Mouse (Mus musculus) heart, adult 18-20 months (tissue): Measurements from ENCODE around the gene Pkhd1. TPM values are rescaled to one million over a fixed set of nuclear protein-coding genes. Genes with fewer than 3 reads are reported as not detected.
"Not testable (repeated sequence)": the region's sequence is repeated elsewhere in the genome, so short reads cannot be mapped to it uniquely, and the experiment has no call there.

Source experiments
- DNase-seq, 2 experiments: peaks; one replicate each; pipeline ENCODE4 v3.0.0; 2021 to 2022; ENCODE audit warnings: mixed read lengths in 1 of 2
- total RNA-seq, 2 experiments: library from RNA; stranded (reverse); gene quantifications; 2 replicates each; pipeline ENCODE4 v1.2.3; 2021

Gene Pkhd1
- total RNA-seq, 2 experiments from 2014 or later: not detected

DNA sequence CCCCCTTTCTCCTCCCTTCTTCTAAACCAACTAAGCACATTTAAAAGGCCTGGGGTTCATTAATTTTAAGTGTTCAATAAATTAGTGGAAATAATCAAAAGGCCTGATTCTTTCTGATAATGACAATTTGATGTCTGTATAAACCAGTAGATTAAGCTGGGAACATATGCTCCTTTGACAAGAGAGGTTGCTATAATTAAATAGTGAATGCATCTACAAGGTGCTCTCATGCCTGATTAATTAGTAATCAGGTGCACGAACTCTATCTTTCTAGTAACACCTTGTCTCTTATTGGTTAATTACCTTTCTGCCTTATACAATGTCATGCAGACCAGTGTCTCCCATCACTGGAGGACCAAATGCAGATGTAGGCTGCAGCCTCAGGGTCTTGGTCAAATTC is 329.2 kb downstream of the Pkhd1 start:
- no peak for DNase-seq

DNA sequence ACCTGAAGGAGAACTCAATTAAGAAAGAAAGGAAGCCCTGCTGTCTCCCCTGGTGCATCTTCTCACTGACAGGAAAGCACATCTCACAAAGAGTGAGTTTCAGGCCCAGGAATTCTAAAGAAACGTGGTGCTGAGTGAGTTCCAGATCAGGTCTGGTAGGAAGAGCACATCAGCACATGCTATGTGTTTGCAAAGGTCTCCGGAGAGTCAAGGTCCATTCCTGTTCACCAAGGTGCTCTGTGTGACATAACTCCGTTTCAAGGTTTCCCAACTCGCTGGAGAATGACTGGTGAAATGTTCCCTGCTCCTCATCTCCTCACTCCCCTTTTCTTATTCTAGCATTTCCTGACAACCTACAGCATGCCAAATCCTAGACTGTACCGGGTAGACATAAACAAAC is 357.5 kb downstream of the Pkhd1 start:
- DNase-seq: no peak

DNA sequence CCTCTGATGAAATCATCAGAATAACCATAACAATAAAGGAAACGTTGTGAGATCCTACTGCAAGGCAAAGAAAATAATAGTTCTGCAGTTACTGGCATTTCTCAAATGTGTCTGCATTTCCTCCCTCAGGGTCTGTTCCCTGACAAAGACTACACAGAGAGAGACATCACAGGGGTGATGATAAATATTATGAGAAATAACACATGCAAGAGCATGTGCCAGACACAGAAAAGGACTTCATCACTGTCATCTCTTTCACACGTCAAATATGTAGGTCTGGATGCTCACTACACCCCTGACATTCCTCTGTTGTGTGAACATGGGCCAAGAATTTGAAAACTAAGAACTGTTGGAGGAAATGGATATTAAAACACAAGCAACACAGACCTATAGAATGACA is 369.7 kb downstream of the Pkhd1 start:
- no peak for DNase-seq

DNA sequence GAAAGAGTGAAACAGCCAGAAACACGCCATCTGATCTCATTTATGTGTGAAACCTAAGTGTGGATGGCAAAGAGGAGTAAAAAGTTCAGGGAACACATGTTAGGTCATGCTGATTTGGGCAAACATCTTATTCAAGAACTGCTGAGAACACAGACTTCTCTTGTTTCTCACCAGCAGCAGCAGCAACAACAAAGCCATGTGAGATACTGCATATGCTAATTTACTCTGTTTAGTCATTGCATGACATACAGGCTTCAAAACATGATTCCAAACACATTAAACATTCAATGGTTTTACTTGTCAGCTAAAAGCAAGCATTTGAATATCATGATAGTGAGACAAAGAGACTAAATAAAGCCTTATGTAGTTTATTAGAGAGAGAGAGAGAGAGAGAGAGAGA is 401.2 kb downstream of the Pkhd1 start:
- no peak for DNase-seq

DNA sequence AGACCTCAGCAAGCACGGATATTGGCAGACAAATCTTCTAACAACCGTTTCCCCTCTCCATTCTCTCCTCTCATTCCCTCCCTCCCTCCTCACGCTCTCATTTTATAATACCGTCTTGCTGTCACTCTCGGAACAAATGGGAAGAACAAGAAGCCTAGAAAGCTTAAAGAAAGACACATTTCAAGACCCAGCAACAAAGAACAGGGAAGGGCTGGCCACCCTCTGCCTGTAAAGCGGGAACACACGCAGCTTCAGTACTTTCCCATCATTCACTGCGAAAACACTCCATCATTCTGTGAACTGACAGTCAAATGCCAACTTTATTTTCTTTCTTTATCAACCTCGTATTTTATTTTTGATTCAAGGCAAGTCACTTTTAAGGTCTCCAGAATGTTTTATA is 427.4 kb downstream of the Pkhd1 start:
- DNase-seq: no peak

DNA sequence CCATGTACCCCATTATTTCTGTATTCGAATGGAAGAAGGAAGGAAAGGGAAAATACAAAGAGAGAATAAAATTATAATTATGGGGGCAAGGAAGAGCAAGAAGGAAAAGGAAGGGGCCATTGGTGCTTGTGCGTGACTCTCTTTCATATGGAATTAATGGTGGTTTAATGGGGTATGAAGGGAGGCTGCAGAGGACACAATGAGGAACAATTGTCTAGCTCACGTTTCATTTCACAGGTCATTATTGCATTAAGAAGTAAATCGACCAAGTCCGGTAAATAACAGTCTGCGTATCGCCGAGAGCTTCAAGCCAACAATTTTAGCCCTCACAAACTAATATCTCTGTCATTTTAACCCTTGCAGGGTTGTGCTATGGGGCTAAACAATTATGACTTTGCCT is 437.7 kb downstream of the Pkhd1 start:
- DNase-seq: no peak

DNA sequence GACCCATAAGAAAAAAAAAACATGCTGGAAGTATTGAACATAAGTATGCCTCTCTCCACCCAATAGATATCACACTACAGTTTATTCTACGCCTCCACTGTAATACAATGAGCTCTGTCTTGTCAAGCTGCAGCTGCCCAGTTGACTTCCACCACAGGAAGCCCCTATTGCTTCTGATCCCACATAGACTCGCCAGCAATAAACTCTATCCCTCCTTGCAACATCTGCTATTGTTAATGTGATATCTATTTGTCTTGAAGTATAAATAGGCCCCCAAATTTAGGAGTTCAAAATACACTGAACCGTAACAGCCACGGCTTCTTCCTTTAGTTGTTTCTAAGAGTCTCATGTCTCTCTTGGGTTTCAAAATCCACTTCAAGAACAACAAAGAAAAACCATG is 446.7 kb downstream of the Pkhd1 start:
- DNase-seq: no peak

DNA sequence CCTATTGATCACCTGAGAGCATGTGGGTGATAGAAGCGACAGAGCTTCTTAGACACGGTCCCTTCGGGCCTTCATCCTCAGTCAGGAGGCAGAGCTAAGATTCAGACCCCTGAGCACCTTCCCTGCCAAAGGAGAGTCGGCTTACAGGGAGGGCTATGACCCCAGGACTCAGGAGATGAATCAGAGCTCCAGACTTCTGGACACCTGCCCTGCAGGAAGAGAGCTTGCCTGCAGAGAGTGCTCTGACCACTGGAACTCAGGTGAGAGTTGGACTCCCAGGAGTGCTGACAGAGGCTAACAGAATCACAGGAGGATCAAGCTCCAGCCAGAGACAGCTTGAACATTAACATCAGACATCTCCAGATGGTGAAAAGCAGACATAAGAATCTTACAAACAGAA is 467.2 kb downstream of the Pkhd1 start:
- DNase-seq: not testable (repeated sequence)

DNA sequence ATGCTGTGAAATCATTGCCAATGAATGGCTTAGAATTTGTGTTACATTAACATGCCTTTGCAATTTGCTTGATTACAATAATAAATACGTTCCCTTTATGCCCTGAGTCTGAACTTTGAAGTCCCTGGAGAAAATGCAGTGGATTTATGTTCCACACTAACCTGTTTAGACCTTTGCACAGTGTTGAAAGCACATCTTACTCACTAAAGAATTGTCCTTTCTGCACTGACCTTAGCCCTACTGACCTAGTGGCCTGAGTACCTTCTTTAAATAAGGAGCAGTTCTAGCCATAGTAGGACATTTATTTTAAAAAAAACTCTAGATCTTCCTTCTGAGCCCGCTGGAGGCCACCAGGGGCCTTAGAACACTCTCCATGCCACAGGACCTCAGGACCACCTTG is 467.8 kb downstream of the Pkhd1 start:
- DNase-seq: no peak

DNA sequence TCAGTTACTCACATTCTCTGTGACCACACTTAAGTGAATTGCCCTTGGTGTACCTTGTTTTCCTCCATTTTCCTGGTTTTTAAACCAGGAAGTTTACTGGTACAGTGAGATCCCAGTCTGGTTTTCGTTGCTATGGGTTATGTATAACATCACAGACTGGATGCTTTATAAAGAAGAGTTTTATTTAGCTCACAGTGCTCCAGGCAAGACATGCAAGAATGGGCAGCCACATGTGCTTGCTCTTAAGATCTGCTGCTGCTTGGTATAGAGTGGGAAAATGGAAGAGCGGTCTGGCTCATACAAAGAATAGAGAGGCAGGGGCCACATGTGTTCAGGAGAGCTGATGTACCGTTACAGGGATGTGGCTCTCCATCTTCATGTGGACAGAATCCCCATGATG is 481.7 kb downstream of the Pkhd1 start:
- no peak for DNase-seq

DNA sequence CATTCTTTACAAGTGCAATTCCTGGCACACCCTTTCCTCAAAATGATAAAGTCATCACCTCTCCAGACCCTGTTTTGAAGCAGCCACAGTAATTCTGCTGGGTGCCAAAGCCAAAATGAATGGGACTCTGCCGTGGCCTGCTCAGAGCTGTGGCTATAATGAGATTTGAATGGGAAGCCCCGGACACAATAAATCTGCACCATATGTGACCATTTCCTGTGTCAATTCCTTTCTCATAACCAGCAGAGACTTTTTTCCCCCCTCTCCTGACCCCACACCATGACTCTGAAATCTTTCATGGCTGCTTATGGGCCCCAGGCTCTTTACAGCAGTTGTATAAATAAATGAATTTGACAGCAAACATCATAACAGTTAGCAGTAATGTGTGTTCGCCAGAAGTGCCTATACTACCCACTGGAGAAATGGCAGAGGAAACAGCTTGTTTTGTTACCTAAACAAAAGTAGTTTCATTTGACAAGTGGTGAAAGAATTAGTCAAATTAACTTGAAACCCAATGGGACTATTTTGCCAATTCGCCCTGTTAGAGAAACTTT is 482.7 kb downstream of the Pkhd1 start:
- DNase-seq: no peak

DNA sequence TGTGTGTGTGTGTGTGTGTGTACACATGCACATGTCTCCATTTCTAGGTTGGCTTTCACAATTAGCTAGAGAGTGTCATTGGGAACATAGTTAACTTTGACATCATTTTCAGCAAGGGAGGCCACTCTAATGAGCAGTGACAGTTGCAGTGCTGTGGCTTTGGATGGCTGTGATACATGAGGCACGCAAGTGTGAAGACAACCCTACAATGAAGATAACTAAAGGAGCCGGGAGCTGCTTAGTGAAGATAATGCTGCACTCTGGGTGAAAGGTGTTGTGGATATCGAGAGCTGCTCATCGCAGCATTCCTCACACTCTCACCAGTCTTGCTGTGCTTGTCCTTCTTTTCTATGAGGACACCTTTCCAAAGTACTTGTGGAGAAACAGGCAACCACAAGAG is 484.2 kb downstream of the Pkhd1 start:
- DNase-seq: no peak

DNA sequence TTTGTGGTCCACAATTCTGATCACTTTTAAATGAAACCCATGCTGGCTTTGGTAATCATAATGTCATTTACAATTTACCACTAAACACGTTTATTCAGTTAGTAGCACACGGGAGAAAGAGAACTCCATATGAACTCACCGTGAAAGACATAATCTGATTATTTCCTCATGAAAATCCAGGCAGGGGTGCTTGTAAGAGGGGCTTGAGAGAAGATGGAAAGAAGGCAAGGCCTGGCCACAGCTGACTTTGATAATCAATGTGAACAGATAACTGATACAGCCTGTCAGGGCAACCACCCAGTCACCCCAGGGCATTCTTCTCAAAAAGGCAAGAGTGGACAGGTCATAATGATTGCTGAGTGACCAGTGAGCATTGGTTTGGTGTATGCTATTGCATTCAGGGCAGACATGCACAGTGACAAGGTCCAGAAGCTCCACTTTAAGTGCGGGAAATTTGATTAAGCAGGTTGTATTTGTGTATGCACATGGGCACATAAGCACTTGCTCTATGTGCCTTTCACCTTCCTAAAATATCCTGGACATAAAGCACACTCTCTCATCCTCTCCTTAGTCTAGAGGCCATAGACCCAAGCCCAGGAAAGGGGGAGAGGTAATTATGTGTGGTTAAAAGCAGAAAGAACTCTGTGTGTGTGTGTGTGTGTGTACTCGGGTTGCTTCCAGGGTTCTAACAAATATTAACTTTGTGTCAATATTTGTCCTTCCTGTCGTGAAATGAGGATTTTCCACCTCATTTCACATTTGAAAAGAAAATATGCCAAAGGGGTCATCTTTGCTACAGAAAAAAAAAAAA is 485.9 kb downstream of the Pkhd1 start:
- no peak for DNase-seq

DNA sequence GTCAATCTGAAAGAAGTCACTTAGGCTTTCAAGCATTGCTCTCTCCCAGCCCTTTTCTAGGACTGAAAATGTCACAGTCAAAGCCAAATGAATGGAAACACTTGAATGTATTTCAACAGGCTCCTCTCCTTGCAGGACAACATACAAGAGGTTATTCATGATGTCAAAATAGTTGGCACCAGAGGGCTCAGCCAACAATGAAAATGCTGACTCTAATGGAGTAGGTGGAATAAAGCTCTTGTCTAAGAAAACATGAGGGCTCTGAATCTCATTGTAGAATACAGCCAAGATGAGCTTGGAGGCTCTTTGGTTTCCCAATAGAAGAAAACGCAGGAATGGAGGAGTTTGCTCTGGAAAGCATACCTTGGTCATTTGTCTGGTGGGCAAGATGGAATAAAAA is 500.5 kb downstream of the Pkhd1 start:
- no peak for DNase-seq

DNA sequence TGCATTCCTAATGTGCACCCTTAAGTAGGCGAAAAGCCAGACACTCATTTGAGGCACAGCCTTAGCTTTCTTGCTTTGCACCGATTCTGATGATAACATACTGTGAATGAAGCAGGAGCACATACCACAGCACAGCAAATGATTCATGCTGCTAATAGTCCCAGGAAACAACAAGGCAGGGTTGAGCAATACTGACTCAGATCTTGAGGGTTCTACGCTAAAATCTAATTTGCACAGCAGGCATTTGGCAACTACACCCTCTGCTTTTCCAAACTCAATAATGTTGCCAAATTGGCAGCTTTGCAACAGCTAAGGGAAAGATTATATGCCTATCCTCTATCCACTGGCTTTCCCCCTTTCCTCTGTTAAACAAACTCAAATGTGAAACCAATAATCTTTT is 548.1 kb downstream of the Pkhd1 start:
- DNase-seq: peak; percentile 13 to 44

DNA sequence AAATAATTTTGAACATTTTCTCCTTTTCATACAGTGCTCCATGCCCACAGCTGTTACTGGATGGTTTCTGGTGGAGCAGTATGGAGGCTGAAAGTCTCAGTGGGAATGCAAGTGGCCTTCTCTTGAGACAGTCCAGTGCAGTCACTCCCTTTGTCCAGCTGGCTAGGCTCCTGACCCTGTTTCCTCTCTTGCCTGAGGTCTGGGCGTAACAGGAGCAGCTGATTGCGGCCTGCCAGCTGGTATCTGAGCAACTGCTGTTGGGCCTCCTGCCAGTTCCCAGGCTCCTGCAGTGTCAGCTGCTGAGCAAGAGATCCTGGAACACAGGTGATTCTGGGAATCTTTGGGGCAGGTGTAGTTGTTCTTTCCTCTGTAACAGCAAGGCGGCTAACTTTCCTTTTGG is 559.6 kb downstream of the Pkhd1 start:
- peak; percentile 45 to 71 for DNase-seq

DNA sequence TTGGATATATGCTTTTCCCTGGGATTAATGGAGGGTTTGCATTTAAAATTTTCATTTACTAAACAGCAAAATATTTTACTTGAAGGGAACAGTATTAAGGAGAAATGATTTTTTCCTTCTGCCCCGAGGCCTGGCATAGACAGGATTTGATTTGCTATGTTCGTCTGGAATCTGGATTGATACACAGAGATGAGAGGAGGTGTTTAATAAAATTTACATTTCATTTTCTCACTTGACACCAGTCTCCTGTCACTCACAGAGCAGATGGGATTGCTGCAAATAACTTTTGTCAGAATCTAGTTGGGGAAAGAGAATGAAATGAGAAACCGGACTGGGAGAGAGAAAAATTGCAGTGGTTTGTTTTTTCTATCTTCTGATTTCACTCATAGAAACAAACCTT is 578.5 kb downstream of the Pkhd1 start:
- no peak for DNase-seq

DNA sequence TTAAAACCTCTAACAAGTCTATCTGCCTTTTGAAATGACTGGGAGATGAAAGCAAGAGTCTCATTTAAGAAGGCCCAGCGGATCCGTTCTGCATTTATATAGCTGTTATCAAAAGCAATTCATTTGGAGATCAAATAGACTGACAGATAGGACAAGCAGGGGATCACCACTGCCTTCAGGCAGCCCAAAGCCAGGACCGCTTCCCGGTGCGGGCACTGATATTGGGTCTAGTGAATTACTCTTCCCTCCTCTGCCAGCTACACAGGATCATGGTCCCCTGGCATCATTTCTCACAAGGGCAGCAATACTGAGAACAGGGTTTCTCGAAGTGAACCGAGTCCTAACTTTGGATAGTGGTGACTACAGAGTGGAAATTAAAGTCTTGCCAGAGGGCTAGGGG is 582.6 kb downstream of the Pkhd1 start:
- no peak for DNase-seq

DNA sequence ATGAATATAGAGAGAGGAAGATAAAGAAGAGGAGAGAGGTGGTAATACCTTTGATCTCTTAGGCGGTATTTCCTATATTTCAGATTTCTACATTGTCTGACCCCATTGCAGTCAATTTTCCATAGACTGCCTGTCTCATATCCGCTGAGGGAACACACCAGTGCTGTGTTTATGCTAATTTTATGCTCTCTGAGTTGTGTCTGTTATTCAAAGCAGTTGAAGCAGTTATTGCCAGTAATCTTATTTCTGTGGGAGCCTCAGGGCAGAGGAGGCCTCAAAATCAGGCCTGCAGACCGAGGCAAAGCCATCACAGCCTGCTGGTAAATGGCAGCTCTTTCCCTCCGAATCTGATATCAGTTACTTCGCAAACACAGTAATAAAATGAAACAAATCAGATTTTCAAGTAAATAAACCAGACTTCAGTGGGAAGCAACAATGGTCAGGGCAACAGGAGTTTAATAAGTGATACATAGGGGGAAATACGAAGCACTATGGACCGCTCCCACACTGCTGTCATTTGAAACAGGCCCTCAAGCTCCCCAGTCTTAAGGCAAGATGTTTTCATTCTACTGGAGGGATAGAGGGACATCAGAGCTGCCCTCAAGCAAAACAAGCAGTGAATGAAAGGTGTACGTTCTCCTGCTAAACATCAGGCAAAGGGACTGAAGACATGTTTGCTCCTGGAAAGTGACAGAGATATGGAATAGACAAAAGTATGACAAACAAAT is 599.5 kb downstream of the Pkhd1 start:
- no peak for DNase-seq

DNA sequence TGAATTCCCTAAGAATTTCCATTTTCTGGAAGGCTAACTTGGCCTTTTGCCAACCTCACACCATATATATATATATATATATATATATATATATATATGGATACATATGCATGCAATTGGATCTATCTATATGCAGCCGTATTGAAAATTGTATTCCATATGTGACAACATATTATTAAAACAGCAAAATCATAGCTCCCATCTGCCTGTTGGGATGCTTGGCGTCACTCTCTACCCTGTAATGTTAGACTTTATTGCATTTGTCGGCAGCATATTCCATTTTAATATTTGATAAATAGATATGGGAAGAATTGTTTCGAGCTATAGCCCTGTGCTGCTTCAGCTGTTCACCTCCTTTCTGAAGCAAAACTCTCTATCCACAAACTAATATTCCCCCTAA is 600.2 kb downstream of the Pkhd1 start:
- DNase-seq: no peak
